Mouse (Mus musculus): ENCODE measurements around the gene Diras2.

DNA sequence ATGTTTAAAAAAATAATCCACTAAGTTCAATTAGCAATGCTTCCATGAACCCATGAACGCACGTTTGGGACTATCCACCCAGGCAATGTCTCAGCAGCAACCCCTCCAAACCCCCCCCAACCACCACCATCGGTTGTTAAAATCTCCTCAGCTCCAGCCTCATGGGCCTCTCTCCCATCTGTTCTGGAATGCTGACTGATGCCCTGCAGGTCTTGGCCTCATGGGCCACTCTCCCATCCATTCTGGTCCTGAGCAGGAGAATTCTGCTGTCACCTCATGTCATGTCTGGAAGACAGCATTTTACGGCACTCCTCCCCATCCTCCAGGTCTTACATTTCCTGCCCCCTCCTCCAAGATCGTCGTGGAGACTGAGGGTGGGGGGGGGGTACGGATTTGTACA lies 71.1 kb downstream of the Diras2 start:
- TF ChIP-seq CTCF (IDR thresholded peaks at IDR 0.05; ENCODE audit: borderline replicate concordance, control insufficient read depth, extremely low read depth, insufficient read depth, low read length, poor library complexity) (no peak), POLR2A (IDR thresholded peaks at IDR 0.05; ENCODE audit: control insufficient read depth, extremely low read depth, insufficient read depth, low read length, poor library complexity) (no peak)

Measured in thymus, adult 2 months (tissue).